Mouse (Mus musculus) gastrocnemius, adult 2 months (tissue): Measurements from ENCODE around the gene Pim1. TPM values are rescaled to one million over a fixed set of nuclear protein-coding genes. Genes with fewer than 3 reads are reported as not detected.
"Not testable (repeated sequence)": the region's sequence is repeated elsewhere in the genome, so short reads cannot be mapped to it uniquely, and the experiment has no call there.

Experiments
- DNase-seq: peaks from one replicate; pipeline ENCODE4 v3.0.0; 2022
- H3K27ac ChIP-seq: fragments of 200-600 bp; 2 replicates; pipeline ENCODE4 v1.8.1; 2022; ENCODE audit warnings: mild to moderate bottlenecking
- H3K4me3 ChIP-seq: fragments of 200-600 bp; 2 replicates; pipeline ENCODE4 v1.8.1; 2022; ENCODE audit warnings: mild to moderate bottlenecking, moderate library complexity
- CTCF ChIP-seq: fragments of 200-600 bp; IDR thresholded peaks from 2 replicates; pipeline ENCODE4 v1.8.1; 2022; ENCODE audit warnings: antibody characterized with exemption, mild to moderate bottlenecking, moderate library complexity
- intact Hi-C: fragments of 180-260 bp; cut with DNase I; formaldehyde crosslinking; loops from one replicate; pipeline ENCODE4 v1.15.1; 2025
- total RNA-seq, 2 experiments: library from RNA; stranded (reverse); gene quantifications; 2 replicates each; pipeline ENCODE4 v1.2.3; 2021

Gene Pim1
- total RNA-seq, 2 experiments from 2014 or later, result 13.8 to 35.2 TPM

- peak; percentile 44 for DNase-seq
- Histone ChIP-seq H3K4me3 (no peak overlapping the region), H3K27ac (peak overlapping the region; percentile 72)
- TF ChIP-seq CTCF, result no peak
- intact Hi-C loops, result no loop called here
These were observed 7.5 kb downstream of the Pim1 start for GRCm38 (mm10) chr17:29498028-29498427.

GRCm38 (mm10) chr17:29498952-29499351 is 8.4 kb downstream of the Pim1 start:
- intact Hi-C loops, DNase-seq, H3K27ac ChIP-seq, H3K4me3 ChIP-seq: not testable (repeated sequence)

- no peak overlapping the region for H3K27ac ChIP-seq
- no peak overlapping the region for H3K4me3 ChIP-seq
- intact Hi-C loops, result no loop called here
- no peak for DNase-seq
- no peak for TF ChIP-seq CTCF
These were observed 9.0 kb downstream of the Pim1 start for GRCm38 (mm10) chr17:29499511-29499910.

- no peak overlapping the region for H3K27ac ChIP-seq
- H3K4me3 ChIP-seq, result no peak overlapping the region
- no peak for DNase-seq
- intact Hi-C loops, result no loop called here
- no peak for TF ChIP-seq CTCF
These were observed 9.7 kb downstream of the Pim1 start for GRCm38 (mm10) chr17:29500243-29500740.

GRCm38 (mm10) chr17:29500802-29501469 is 10.4 kb downstream of the Pim1 start:
- intact Hi-C loops, result no loop called here
- no peak overlapping the region for H3K27ac ChIP-seq
- no peak overlapping the region for H3K4me3 ChIP-seq
- TF ChIP-seq CTCF, result no peak
- no peak for DNase-seq

- Histone ChIP-seq H3K4me3 (no peak overlapping the region), H3K27ac (no peak overlapping the region)
- no peak for TF ChIP-seq CTCF
- DNase-seq, result no peak
- intact Hi-C loops, result no loop called here
These were observed 11.6 kb downstream of the Pim1 start for GRCm38 (mm10) chr17:29502005-29502668.

GRCm38 (mm10) chr17:29502669-29503665 is 12.4 kb downstream of the Pim1 start:
- peak overlapping the region; percentile 60 for H3K4me3 ChIP-seq
- intact Hi-C loops, result no loop called here

GRCm38 (mm10) chr17:29503700-29504099 is 13.1 kb downstream of the Pim1 start:
- Histone ChIP-seq H3K27ac (no peak overlapping the region), H3K4me3 (no peak overlapping the region; the same call in 1 of the 2 replicates)
- no peak for DNase-seq
- TF ChIP-seq CTCF, result peak; percentile 41
- intact Hi-C loops, result no loop called here

More at GRCm38 (mm10) chr17:29502669-29503665, 12.4 kb downstream of the Pim1 start:
- no peak for TF ChIP-seq CTCF
- DNase-seq, result no peak
- H3K27ac ChIP-seq, result peak overlapping the region; percentile 54

- no peak overlapping the region for H3K4me3 ChIP-seq
- TF ChIP-seq CTCF, result no peak
- intact Hi-C loops, result no loop called here
- H3K27ac ChIP-seq, result no peak overlapping the region
- no peak for DNase-seq
These were observed 18.5 kb downstream of the Pim1 start for GRCm38 (mm10) chr17:29508927-29509608.

- TF ChIP-seq CTCF, result no peak
- Histone ChIP-seq H3K27ac (no peak overlapping the region), H3K4me3 (no peak overlapping the region)
- intact Hi-C loops, result loop anchor here (5.0 to 10.0 kb wide), 2 partner anchors 248 to 336 kb away; partner anchors contain the start of gene Ppil1
- DNase-seq, result no peak
These were observed 20.1 kb downstream of the Pim1 start for GRCm38 (mm10) chr17:29510691-29511090.

- intact Hi-C loops, result loop anchor here (5.0 to 10.0 kb wide), 2 partner anchors 251 to 338 kb away; partner anchors contain the start of gene Ppil1
- no peak overlapping the region for H3K27ac ChIP-seq
- no peak overlapping the region for H3K4me3 ChIP-seq
- TF ChIP-seq CTCF, result peak; percentile 68
- peak; percentile 71 for DNase-seq
These were observed 22.6 kb downstream of the Pim1 start for GRCm38 (mm10) chr17:29513044-29513730.
